Mouse (Mus musculus): ENCODE measurements around the gene Tns3. TPM values are rescaled to one million over a fixed set of nuclear protein-coding genes. Genes with fewer than 3 reads are reported as not detected.

The Tns3 gene
- polyA plus RNA-seq, 2 experiments from 2014 or later = 0.06 to 0.09 TPM

GRCm38 (mm10) chr11:8615436-8615835 lies 48.9 kb downstream of the Tns3 start:
- ATAC-seq = no peak

- ATAC-seq = no peak
Observed at GRCm38 (mm10) chr11:8610456-8610855, 53.9 kb downstream of the Tns3 start.

- no peak for ATAC-seq
Observed at GRCm38 (mm10) chr11:8609873-8610272, 54.5 kb downstream of the Tns3 start.

GRCm38 (mm10) chr11:8607123-8607522 lies 57.2 kb downstream of the Tns3 start:
- ATAC-seq = no peak

GRCm38 (mm10) chr11:8604789-8605569 lies 59.4 kb downstream of the Tns3 start:
- ATAC-seq = no peak

GRCm38 (mm10) chr11:8602606-8603005 lies 61.7 kb downstream of the Tns3 start:
- no peak for ATAC-seq

- no peak for ATAC-seq
Observed at GRCm38 (mm10) chr11:8601411-8601821, 62.9 kb downstream of the Tns3 start.

- ATAC-seq = no peak
Observed at GRCm38 (mm10) chr11:8595642-8596041, 68.7 kb downstream of the Tns3 start.

GRCm38 (mm10) chr11:8593172-8593571 lies 71.2 kb downstream of the Tns3 start:
- ATAC-seq = no peak

GRCm38 (mm10) chr11:8591271-8591670 lies 73.1 kb downstream of the Tns3 start:
- no peak for ATAC-seq

GRCm38 (mm10) chr11:8589226-8589905 lies 75.0 kb downstream of the Tns3 start:
- ATAC-seq = no peak

GRCm38 (mm10) chr11:8587941-8588340 lies 76.4 kb downstream of the Tns3 start:
- ATAC-seq = no peak

- ATAC-seq = no peak
Observed at GRCm38 (mm10) chr11:8586996-8587644, 77.2 kb downstream of the Tns3 start.

GRCm38 (mm10) chr11:8586374-8586773 lies 78.0 kb downstream of the Tns3 start:
- no peak for ATAC-seq

- ATAC-seq = no peak
Observed at GRCm38 (mm10) chr11:8585686-8586085, 78.6 kb downstream of the Tns3 start.

GRCm38 (mm10) chr11:8584925-8585324 lies 79.4 kb downstream of the Tns3 start:
- no peak for ATAC-seq

- no peak for ATAC-seq
Observed at GRCm38 (mm10) chr11:8584307-8584706, 80.0 kb downstream of the Tns3 start.

- no peak for ATAC-seq
Observed at GRCm38 (mm10) chr11:8583137-8583536, 81.2 kb downstream of the Tns3 start.

GRCm38 (mm10) chr11:8582101-8582920 lies 82.0 kb downstream of the Tns3 start:
- ATAC-seq = no peak

- ATAC-seq = no peak
Observed at GRCm38 (mm10) chr11:8579789-8580188, 84.5 kb downstream of the Tns3 start.

- no peak for ATAC-seq
Observed at GRCm38 (mm10) chr11:8575217-8576180, 88.8 kb downstream of the Tns3 start.
